ENCODE assay signal across 8 mouse cellular contexts in genomic region chr6:84009172-84009872, GRCm38 (mm10). TPM values are rescaled to one million over a fixed set of nuclear protein-coding genes. Genes with fewer than 3 reads are reported as not detected.
A peak's percentile ranks its signal among the peaks of the same experiment; 100 is the strongest.
DNase-seq lines count a peak whose midpoint lies in the region; ATAC-seq and TF ChIP-seq lines count a peak whose summit lies in the region.

No protein-coding gene starts in this region.

- DNase-seq in left cerebral cortex, adult 2 months (ENCODE audit: extremely low spot score in 1 of 2, low spot score in 2 of 2), result no peak
- no peak for DNase-seq in left cerebral cortex, adult 9 months (ENCODE audit: low spot score in 2 of 2)
- DNase-seq in heart, adult 18-20 months, result peak; percentile 52 to 71
- DNase-seq in urinary bladder, postnatal 25 days (ENCODE audit: low spot score), result no peak
- DNase-seq in cerebellum, postnatal 14 days, result no peak
- no peak for DNase-seq in gastrocnemius, postnatal 4 days (ENCODE audit: low spot score in 2 of 2)

- peak overlapping the region; percentile 91 for H3K4me2 ChIP-seq in kidney, embryonic 14.5 days (replicated peaks; ENCODE audit: low read depth, low read length)
- peak overlapping the region; percentile 75 for H3K4me2 ChIP-seq in neural tube, embryonic 12.5 days (replicated peaks)

- intact Hi-C loops in left cerebral cortex, adult 2 months (cut with DNase I), result no loop called here

- peak overlapping the region; percentile 48 for H3K4me3 ChIP-seq in left cerebral cortex, adult 2 months
- peak overlapping the region; percentile 39 for H3K4me3 ChIP-seq in kidney, embryonic 14.5 days (ENCODE audit: low read length)
- H3K4me3 ChIP-seq in neural tube, embryonic 12.5 days, result peak overlapping the region; percentile 34; the same call in 1 of the 2 replicates

- no peak overlapping the region for H3K9ac ChIP-seq in kidney, embryonic 14.5 days (ENCODE audit: low read depth, low read length)
- no peak overlapping the region; the same call in 1 of the 2 replicates for H3K9ac ChIP-seq in neural tube, embryonic 12.5 days

- H3K36me3 ChIP-seq in kidney, embryonic 14.5 days (ENCODE audit: control insufficient read depth, insufficient read depth, low read length), result no peaks in the 10 kb centered on the region
- H3K36me3 ChIP-seq in neural tube, embryonic 12.5 days, result no peaks in the 10 kb centered on the region

- peaks cover 22% of the 10 kb centered on the region for H3K4me1 ChIP-seq in kidney, embryonic 14.5 days (ENCODE audit: control insufficient read depth, insufficient read depth, low read length)
- H3K4me1 ChIP-seq in neural tube, embryonic 12.5 days, result peaks cover 29% of the 10 kb centered on the region

- H3K27me3 ChIP-seq in kidney, embryonic 14.5 days (ENCODE audit: control insufficient read depth, insufficient read depth, low read length), result no peaks in the 10 kb centered on the region
- H3K27me3 ChIP-seq in neural tube, embryonic 12.5 days (replicated peaks), result peaks cover 11% of the 10 kb centered on the region; the same call in 1 of the 2 replicates

- WGBS in kidney, embryonic 14.5 days, result 16% methylated on average over 8 of the region's 8 CpGs
- 23% methylated on average over 8 of the region's 8 CpGs for WGBS in neural tube, embryonic 12.5 days

- no peak for TF ChIP-seq CTCF in left cerebral cortex, adult 2 months (IDR thresholded peaks at IDR 0.05)

- ATAC-seq in kidney, embryonic 14.5 days (ENCODE audit: low FRiP score, low TSS enrichment), result peak; percentile 56; the same call in 1 of the 2 replicates
- ATAC-seq in neural tube, embryonic 12.5 days (ENCODE audit: low FRiP score, low read depth), result no peak

- no peak overlapping the region for H3K27ac ChIP-seq in left cerebral cortex, adult 2 months
- peak overlapping the region; percentile 62; the same call in 1 of the 2 replicates for H3K27ac ChIP-seq in kidney, embryonic 14.5 days (ENCODE audit: low read depth, low read length)
- no peak overlapping the region for H3K27ac ChIP-seq in neural tube, embryonic 12.5 days

- no peaks in the 10 kb centered on the region for H3K9me3 ChIP-seq in kidney, embryonic 14.5 days (ENCODE audit: control insufficient read depth, low read length)
- no peaks in the 10 kb centered on the region for H3K9me3 ChIP-seq in neural tube, embryonic 12.5 days

RNA-seq across cellular contexts. Expression of gene Dysf, which starts 0.9 kb away (rescaled TPM):
- 1 to 10 TPM; 3.5 to 5.8 TPM for total RNA-seq in left cerebral cortex, adult 2 months (2021)
- total RNA-seq in heart, adult 18-20 months (2021), result 100 to 1,000 TPM in 1 of 2 experiments, 10 to 100 TPM in 1; 99.8 to 105 TPM
- polyA plus RNA-seq in kidney, embryonic 14.5 days (2014; fragmentation: Nextera tagmentation; extraction: Ambion mirVana), result 12.4 and 17.3 TPM in 2 replicates
- polyA plus RNA-seq in neural tube, embryonic 12.5 days (2016; fragmentation: Nextera tagmentation; extraction: Ambion mirVana), result 7.6 and 8.2 TPM in 2 replicates
- total RNA-seq in gastrocnemius, postnatal 4 days (2021), result 100 to 1,000 TPM; 113 to 130 TPM

Comparison
In these comparisons a context has a peak if more than half of its experiments do, and no peak if none do; other contexts are left out.
1. DNase-seq: peak in heart, adult 18-20 months (2 of 2); none in left cerebral cortex, adult 2 months (0 of 2), left cerebral cortex, adult 9 months (0 of 2), urinary bladder, postnatal 25 days (single experiment), cerebellum, postnatal 14 days (0 of 2) and gastrocnemius, postnatal 4 days (0 of 2).
2. RNA of gene Dysf, which starts 0.9 kb away (total RNA-seq): 113 to 130 TPM in gastrocnemius, postnatal 4 days and 99.8 to 105 TPM in heart, adult 18-20 months; 3.5 to 5.8 TPM in left cerebral cortex, adult 2 months; every median in the first group is over 10 times any median in the second.
3. Peak in every context shown above with its lines, with median percentiles within 50 percentile points of each other: H3K4me3 ChIP-seq.